Mouse (Mus musculus): Measurements from ENCODE around the gene Ube2q1.
"Not testable (repeated sequence)": the region's sequence is repeated elsewhere in the genome, so short reads cannot be mapped to it uniquely, and the experiment has no call there.

Gene Ube2q1

GRCm38 (mm10) chr3:89784991-89785753 is 11.8 kb downstream of the Ube2q1 start:
- CTCF ChIA-PET: interaction anchor here (0.7 kb wide), 1 partner anchor 18 kb away, joined by 3 read pairs; no protein-coding TSS in a partner anchor

- CTCF ChIA-PET: no interaction called here
Observed at GRCm38 (mm10) chr3:89786275-89786674, 12.9 kb downstream of the Ube2q1 start.

- CTCF ChIA-PET: interaction anchor here (0.6 kb wide), 1 partner anchor 168 kb away, joined by 3 read pairs; no protein-coding TSS in a partner anchor
Observed at GRCm38 (mm10) chr3:89788680-89789352, 15.4 kb downstream of the Ube2q1 start.

- CTCF ChIA-PET: no interaction called here
Observed at GRCm38 (mm10) chr3:89794616-89795015, 21.2 kb downstream of the Ube2q1 start.

GRCm38 (mm10) chr3:89795746-89796145 is 22.3 kb downstream of the Ube2q1 start:
- CTCF ChIA-PET: no interaction called here

GRCm38 (mm10) chr3:89796358-89796757 is 22.9 kb downstream of the Ube2q1 start:
- CTCF ChIA-PET: no interaction called here

GRCm38 (mm10) chr3:89798518-89798917 is 25.1 kb downstream of the Ube2q1 start:
- CTCF ChIA-PET: interaction anchor here (0.7 kb wide), 1 partner anchor 133 kb away, joined by 6 read pairs; no protein-coding TSS in a partner anchor

- CTCF ChIA-PET: no interaction called here
Observed at GRCm38 (mm10) chr3:89799476-89799875, 26.1 kb downstream of the Ube2q1 start.

GRCm38 (mm10) chr3:89800078-89800477 is 26.7 kb downstream of the Ube2q1 start:
- CTCF ChIA-PET: not testable (repeated sequence)

GRCm38 (mm10) chr3:89800774-89801506 is 27.5 kb downstream of the Ube2q1 start:
- CTCF ChIA-PET: no interaction called here

- CTCF ChIA-PET: no interaction called here
Observed at GRCm38 (mm10) chr3:89801507-89801847, 28.1 kb downstream of the Ube2q1 start.

- CTCF ChIA-PET: interaction anchor here (0.6 kb wide), 3 partner anchors 11 to 691 kb away, joined by 3 read pairs; no protein-coding TSS in a partner anchor
Observed at GRCm38 (mm10) chr3:89802876-89803275, 29.5 kb downstream of the Ube2q1 start.

- CTCF ChIA-PET: no interaction called here
Observed at GRCm38 (mm10) chr3:89805179-89805578, 31.8 kb downstream of the Ube2q1 start.

- CTCF ChIA-PET: no interaction called here
Observed at GRCm38 (mm10) chr3:89806751-89807150, 33.3 kb downstream of the Ube2q1 start.

GRCm38 (mm10) chr3:89807171-89807570 is 33.8 kb downstream of the Ube2q1 start:
- CTCF ChIA-PET: no interaction called here

- CTCF ChIA-PET: interaction anchor here (0.5 kb wide), 1 partner anchor 1233 kb away, joined by 6 read pairs; no protein-coding TSS in a partner anchor
Observed at GRCm38 (mm10) chr3:89807881-89808280, 34.5 kb downstream of the Ube2q1 start.

GRCm38 (mm10) chr3:89808638-89809037 is 35.2 kb downstream of the Ube2q1 start:
- CTCF ChIA-PET: no interaction called here

- CTCF ChIA-PET: interaction anchor here (0.6 kb wide), 2 partner anchors 135 to 148 kb away, joined by 5 to 6 read pairs; no protein-coding TSS in a partner anchor
Observed at GRCm38 (mm10) chr3:89810841-89811240, 37.4 kb downstream of the Ube2q1 start.

- CTCF ChIA-PET: interaction anchor here (0.6 kb wide), 1 partner anchor 495 kb away, joined by 13 read pairs; no protein-coding TSS in a partner anchor
Observed at GRCm38 (mm10) chr3:89812166-89812565, 38.8 kb downstream of the Ube2q1 start.

- CTCF ChIA-PET: interaction anchor here (0.7 kb wide), 1 partner anchor 372 kb away, joined by 3 read pairs; no protein-coding TSS in a partner anchor
Observed at GRCm38 (mm10) chr3:89814051-89814450, 40.6 kb downstream of the Ube2q1 start.

- CTCF ChIA-PET: no interaction called here
Observed at GRCm38 (mm10) chr3:89817056-89817455, 43.6 kb downstream of the Ube2q1 start.

- CTCF ChIA-PET: no interaction called here
Observed at GRCm38 (mm10) chr3:89818605-89819004, 45.2 kb downstream of the Ube2q1 start.
